Mouse (Mus musculus): Measurements from ENCODE around the gene Cpb1. TPM values are rescaled to one million over a fixed set of nuclear protein-coding genes. Genes with fewer than 3 reads are reported as not detected.

Gene Cpb1
- total RNA-seq (2021): 1 to 10 TPM; 5.3 to 6.2 TPM
- long read RNA-seq, experiment 1, partial matches to known transcripts: 1 of 5 reads
- long read RNA-seq, experiment 1, other reads (novel, unspliced or antisense): 4 of 5 reads
- long read RNA-seq, experiment 2, partial matches to known transcripts: 0 of 17 reads
- long read RNA-seq, experiment 2, other reads (novel, unspliced or antisense): 15 of 17 reads

DNA sequence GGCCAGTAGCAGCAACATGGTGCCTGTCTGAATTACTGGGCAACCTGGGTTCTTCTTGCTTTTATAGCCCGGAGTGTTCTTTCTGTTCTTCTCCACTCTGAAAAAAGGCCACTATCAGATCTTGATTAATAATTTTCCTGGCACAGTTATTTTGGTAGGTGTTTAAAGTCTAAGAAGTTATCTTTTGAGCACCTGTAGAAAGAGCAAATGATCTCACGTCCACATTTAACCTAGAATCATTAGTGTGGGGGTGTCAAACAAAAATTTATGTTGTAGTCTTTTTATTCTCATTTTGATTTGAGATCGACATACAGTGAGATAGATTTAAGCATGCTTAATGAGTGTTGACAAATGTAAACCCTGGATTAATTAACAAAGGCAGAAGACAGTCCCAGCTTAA, at the start of gene Cpb1:
Gene Cpb1, minus strand, starts transcription at position 101 of the 400 bp plus-strand sequence.
- DNase-seq (ENCODE audit: low spot score in 2 of 2): no peak

DNA sequence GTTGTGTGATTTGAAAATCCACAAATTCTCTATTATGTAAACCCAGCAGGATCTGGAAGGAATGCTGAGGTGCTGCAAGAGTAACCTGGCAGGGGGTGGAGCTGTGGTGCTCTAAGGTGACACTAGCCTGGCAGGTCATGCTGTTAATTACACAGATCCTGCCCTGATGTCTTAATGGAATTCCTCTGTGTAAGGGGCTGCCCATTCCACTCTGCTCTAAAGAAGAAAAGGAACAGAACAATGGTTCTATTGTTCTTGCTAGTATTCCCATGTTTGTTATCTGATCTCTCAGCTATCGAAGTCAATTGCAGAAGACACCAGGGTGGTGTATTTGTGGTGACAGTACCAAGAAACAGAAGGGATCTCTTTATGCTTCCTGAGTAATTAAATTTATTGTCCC, 41.7 kb upstream of the Cpb1 start:
- no peak for DNase-seq (ENCODE audit: low spot score in 2 of 2)

DNA sequence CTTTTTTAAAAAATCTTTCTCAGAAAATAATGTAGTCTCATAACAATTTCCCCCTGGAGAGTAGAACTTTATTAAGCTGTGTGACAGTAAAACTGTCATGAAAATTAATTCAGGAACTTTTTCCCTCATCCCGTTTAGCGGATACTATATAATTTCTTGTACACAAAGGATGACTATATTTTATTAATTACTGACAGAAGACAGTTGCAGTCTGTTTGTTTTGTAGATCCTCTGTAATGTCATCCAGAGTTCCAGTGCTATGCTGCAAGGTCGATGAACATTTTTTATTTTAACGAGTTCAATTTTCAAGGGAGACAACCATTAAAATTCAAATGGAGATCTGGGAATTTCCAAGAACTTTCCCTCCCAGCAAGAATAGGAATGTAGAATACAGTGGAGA, 33.6 kb upstream of the Cpb1 start:
- no peak for DNase-seq (ENCODE audit: low spot score in 2 of 2)

DNA sequence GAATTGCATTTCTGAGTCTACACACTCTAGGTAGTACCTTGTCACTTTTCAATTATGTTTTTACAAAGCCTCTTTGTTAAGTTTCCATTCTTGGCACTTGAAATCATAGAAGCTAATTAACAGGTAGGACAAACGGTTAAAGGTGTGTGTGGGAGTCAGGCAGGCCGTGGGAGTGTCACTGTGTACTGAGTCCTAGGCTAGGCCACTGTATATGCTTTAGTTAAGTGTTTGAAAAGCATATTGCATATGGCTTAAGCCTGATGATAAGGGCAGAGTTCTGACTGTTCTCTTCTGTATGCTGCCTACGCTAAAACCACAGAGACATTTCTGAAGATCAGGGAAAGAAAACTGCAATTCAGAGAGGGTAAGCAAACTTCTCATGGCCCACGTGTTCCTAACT, 31.7 kb upstream of the Cpb1 start:
- DNase-seq (ENCODE audit: low spot score in 2 of 2): no peak

DNA sequence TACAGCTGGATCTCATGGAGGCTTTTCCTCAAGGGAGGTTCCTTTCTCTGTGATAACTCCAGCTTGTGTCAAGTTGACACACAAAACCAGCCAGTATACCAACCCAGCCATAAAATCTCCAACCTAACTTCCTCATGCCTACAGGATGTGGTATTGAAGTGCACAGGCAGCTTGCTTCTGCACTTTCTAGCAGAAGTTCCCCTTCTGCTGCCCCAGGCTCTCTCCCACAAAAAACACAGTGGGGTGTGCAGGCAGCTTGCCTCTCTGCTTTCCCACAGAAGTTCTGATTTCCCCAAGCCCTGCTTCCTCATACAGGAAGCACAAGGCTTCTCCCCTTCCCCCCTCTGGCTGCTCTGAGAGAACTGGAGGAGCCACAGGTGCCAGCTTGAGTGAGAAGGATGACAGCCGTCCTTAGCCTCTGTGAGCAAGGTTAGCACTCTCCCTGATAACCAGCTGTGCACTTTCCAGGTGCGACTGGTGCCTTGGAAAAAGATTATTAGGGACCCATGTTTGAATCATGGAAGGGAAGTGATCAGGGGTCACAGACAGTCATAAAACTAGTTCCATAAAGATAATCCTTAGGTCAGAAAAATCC, 29.3 kb upstream of the Cpb1 start:
- no peak for DNase-seq (ENCODE audit: low spot score in 2 of 2)

DNA sequence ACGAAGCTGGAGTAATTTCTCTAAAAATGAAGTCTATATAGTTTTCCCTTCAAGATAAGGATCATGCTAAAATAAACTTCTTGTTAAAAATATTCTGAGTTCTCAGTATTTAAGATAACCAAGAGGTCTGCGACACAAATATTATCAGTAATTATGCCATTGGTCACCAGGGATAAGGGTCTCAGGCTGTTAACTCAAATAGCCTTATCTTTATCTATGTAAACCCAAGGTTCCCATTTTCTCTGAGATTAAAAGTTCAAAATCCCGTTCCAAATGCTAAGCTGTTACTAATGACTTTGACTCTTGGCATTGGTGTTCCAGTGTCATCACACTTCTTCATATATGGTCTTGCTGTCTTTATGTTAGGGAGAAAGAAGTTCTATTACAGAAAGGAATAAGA, 20.0 kb upstream of the Cpb1 start:
- DNase-seq (ENCODE audit: low spot score in 2 of 2): no peak

DNA sequence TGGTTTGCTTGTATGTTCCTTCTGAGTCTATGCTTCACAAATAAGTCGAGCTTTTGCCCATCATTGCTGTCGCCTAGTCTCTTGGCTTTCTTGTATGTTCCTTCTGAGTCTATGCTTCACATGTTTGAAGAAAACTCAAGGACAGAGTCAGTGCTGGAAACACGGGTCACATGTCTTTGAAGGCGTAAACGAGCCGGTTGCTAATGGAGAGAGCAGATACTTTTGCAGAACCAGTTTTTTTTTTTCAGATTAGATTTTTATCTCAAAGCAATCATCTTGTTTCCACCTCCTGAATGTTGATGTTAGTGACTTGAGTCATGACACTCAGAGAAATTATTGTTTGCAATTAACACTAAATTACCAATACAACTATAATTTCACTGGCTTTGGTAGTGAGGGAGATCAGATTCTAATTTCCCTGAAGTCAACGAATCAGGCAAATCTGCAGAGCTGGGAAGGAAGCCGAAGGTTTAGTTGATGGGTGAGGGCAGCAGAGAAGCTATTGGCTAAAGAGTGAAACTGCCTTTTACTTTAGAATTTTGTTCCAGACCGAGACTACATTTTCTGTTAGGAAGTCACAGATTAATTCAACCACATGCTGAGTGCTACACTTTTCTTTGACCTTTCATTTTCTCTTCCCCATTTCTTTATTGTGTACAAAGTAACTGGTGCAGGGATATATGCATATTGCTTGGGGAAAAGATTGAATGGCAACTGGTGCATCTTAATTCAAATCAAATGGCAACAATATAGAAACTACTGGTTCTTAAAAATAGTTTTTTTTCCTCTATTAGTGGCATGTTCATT, 19.2 kb upstream of the Cpb1 start:
- no peak for DNase-seq (ENCODE audit: low spot score in 2 of 2)

DNA sequence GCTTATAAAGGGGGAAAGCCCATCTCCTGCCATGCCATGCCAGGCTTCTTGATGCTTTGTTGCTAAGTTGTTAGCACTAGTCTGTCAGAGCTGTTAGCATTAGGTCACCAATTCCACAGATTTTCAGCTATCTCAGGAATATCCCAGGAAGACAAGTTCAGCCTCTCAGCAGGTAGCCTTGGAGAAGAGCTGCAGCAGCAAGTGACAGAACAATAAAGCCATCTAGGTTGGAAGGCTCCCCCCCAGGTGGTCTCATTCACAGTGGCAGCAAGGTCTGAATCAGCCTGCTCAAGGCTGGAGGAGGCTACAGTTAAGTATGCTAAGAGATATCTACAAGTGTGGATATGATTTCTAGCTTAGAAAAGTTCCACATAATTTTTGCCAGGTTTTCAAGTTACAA, 15.8 kb upstream of the Cpb1 start:
- DNase-seq (ENCODE audit: low spot score in 2 of 2): no peak

DNA sequence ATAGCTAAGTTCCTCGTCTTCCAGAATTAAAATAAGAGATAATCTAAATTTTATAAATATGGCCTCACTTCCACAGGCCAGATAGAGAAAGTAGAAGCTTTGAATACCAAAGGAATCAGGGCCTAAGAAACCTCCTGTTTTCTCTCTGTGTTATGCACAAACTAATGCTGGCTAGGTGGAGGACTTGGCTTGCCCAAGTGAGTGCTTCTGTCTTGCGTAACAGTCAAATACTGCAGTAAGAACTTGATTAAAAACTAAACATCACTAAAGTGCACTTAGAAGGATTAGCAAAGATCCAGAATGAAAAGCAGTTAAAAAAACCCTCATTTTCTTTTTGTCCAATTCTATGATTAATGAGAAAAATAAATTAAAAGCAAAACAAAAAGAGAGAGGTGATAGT, 13.2 kb upstream of the Cpb1 start:
- DNase-seq (ENCODE audit: low spot score in 2 of 2): no peak

DNA sequence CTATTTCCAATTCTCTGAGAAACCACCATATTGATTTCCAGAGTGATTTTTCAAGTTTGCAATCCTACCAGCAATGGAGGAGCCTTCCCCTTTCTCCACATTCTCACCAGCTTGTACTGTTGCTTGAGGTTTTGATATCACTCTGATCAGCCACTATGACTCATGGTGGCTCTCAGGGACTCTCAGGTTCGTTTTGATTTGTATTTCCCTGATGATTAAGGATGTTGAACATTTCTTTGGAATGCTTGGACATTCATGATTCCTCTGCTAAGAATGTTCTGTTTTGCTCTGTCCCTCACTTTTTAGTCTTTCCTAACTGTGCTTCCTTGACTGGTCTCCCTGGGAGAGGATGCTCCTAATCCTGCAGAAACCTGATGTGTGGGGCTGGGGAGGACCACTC, 6.3 kb upstream of the Cpb1 start:
- DNase-seq (ENCODE audit: low spot score in 2 of 2): no peak

DNA sequence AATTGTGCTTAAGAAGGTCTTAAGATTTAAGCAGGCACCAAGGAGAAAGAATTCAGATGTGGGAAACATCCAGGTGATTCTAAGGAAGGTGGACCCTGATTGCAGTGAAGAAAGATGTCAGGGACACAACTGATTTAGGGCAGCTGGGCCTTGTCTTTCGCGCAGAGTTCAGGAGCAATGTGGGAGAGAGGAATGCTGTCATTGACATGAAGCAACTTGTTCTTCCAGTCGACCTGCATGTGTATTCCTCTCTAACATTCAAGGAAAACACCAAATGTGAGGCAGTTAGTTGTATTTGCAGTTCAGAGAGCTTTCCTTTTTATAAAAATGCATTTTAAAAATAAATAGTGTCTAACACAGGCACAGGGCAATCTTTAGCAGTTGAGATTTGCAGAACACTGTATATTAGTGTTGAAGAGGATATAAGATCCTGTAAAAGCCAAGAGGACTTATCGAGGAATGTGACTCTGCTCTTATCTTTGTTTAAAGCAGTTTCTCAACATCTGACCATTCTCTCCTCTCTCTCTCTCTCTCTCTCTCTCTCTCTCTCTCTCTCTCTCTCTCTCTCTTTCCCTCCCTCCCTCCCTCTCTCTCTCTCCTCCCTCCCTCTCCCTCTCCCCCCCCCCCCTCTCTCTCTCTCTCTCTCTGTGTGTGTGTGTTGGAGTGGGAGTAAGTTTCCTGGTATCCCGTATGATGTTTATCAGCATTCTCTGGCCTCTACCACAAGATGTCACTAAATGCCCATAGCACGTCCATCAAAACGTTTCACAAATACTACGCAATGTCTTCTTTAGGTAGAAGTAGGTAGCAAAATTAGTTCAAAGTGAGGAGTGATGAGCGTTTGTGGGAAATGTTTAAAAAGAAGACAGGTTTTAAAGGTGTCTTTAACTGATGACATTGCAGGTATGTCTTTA, 20.7 kb downstream of the Cpb1 start:
- no peak for DNase-seq (ENCODE audit: low spot score in 2 of 2)

DNA sequence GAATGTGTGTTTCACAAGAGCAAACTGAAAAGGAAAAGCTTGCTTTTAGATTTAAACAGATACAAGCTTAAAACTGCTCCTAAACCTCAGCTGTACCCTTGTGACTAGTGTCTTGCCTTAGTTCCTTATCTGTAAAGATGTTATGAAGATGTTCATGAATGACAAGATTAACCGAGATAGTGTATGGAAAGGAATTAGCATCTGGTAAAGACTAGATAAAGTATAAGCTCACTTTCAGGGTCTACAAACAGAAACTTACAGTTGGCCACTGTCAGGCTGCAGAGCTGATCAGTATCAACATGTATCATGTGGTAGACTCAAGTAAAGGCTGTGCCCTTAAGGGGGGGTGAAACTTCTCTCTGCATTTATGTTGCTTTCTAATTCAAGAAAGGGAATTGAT, 31.6 kb downstream of the Cpb1 start:
- DNase-seq (ENCODE audit: low spot score in 2 of 2): no peak

DNA sequence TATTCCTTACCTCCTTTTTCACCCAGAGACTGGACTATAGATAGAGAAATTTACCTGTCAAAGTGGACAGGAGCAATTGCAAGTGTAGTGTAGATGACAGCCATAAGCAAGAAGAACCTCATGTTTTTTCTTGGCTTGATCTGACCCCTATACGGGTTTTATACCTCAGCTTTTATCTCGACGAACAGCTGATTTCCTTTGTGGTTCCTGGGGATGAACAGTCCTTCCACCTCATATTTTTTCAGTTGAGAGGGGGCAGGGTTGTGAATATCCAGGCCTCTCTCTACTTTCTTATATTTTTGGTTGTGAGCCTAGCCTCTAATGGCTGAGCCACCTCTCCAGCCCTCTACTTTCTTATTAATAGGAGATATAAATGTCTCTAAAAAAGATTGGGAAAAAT, 33.5 kb downstream of the Cpb1 start, which contains the start of gene Cpa3:
Gene Cpa3, minus strand, starts transcription at position 132 of the 400 bp plus-strand sequence.
- no peak for DNase-seq (ENCODE audit: low spot score in 2 of 2)

DNA sequence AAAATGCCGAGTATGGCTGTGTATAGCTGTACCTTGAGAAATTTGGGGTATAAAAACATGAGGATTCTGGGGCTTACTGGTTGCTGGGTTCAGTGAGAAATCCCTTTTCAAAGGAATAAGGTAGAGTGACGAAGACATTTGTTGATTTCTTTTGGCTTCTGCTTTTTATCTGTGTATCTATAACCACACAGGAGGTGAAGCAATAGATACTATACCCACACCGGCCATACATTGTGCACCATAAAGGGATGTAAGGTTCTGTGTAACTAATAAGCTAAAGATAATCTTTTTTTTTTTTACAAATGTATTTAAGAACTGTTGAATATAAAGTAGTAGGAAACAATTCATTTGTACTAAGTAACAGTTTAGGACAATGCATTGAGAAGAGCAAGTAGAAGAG, 35.8 kb downstream of the Cpb1 start:
- DNase-seq (ENCODE audit: low spot score in 2 of 2): no peak

DNA sequence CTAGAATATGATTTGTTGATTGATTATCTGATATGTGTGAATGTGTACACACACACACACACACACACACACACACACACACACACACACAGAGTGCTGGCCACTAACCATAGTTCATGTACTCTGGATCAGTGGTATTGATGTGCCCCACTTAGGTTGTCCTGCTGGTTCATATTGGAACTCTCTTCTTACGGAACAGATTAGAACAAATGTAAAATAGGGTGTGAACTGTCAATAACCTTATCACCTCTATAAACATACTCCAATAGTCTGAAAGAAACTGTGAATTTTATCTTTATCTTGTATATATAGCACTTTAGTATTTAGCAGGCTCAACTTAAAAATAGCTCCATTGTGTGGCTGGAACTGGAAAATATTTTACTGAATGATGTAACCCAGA, 38.6 kb downstream of the Cpb1 start:
- DNase-seq (ENCODE audit: low spot score in 2 of 2): no peak

DNA sequence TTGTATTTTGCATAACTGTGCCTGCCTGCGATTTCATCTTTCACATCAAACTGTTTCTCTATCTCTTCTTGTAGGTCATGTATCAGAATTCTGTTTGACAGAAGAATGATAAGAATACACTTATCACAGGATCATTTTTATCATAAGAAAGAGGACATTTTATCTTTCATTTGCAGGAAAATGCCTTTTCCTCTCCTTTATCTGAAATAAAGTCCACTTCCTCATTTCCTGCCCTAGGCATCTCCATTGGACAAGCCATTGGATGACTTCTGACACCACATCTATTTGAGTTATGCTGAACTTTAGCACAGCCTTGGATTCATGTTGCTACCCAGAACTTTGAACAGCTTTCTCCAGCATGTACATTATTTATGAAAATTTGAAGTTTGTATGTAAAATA, 46.5 kb downstream of the Cpb1 start:
- DNase-seq (ENCODE audit: low spot score in 2 of 2): no peak

DNA sequence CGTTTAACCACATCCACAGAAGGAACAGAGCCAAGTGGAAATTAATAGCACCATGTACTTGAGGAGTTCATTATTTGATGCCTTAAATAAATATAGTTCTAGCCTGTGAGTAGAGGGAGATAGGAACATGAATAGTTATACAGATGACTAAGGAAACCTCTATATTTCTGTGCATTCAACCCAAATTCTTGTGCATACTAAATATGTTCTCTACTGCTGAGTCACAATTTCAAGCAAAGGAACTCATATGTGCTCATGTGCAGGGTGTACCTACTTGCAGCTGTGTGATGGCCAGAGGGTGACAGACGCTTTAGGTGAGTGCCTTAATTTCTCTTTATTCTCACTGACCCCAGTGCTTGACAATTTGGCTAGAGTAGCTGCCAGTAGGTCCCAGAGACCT, 50.1 kb downstream of the Cpb1 start:
- no peak for DNase-seq (ENCODE audit: low spot score in 2 of 2)

DNA sequence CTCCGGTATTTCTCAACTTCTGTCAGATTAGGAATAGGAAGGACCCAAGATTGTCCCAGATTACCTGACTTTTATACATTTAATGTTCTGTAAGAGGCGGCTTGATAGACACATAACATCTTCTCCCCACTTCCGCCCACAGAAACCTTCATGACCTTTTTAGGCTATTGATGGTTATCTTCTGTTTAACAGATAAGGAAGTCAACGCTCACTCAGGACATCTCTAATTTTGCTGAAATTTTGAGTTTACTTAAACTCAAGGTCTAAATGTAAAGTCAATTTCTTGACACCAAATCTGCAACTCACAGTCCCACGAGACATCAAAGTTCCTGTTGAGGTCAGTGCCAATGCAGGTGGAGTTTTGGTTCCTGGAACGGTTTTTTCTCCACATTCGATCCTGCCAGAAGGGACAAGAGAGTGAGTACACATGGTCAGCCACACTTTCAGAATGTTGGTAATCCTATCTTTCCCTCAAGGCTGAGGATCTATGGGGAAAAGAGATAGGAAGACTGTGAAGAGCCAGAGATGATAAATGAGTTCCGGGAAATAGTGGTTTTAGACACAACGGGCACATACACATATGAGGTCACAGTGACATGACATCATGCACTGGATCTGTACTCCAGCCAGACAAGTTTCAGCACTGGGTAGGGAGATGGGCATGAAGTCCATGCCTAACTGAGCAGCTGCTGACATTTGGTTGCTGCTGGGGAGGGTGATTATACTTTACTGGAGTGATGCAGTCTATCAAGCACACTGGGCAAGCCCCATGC, 52.4 kb downstream of the Cpb1 start:
- no peak for DNase-seq (ENCODE audit: low spot score in 2 of 2)

DNA sequence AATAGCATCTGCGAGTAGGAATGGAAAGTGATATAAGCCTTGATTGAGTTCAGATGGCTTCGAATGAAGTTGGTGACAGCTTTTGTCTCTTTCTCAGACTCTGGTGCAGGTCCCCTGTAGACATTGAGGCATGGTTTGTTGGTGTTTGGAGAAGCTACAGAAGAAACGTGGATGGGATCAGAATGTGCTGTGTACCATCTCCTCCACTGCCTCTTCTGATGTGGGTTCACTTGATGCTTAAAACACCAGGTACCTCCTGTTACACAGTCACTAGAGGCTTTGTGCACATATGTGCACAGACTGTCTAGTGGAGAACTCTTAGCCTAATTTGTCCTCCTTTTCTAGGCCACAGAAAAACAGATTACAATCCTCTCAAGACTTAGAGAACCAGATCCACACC, 53.4 kb downstream of the Cpb1 start:
- DNase-seq (ENCODE audit: low spot score in 2 of 2): no peak

DNA sequence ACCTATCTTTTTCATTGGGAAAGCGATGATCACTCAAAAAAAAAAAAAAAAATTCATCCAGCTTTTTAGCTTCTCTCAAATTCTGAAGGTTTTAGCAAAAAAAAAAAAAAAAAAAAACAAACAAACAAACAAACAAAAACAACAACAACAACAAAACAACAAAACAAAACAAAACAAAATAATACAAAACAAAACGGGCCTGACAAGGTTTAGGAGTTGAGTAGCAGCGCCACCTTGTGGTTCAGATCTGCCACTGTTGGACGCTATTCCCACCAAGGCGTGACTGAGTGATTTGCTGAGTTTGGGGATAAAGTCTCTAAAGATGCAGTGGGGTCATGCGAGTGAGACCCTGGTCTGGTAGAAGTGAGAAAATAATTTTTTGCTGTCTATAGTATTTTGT, 76.7 kb downstream of the Cpb1 start:
- peak; percentile 69 to 71 for DNase-seq (ENCODE audit: low spot score in 2 of 2)
